Mouse (Mus musculus): ENCODE results near the gene Kirrel3.

GRCm38 (mm10) chr9:34476206-34476605 lies 9.5 kb upstream of the Kirrel3 start:
- no peak for TF ChIP-seq GATA1 (IDR thresholded peaks at IDR 0.05; ENCODE audit: low read length)
- no peak for TF ChIP-seq TAL1 (IDR thresholded peaks at IDR 0.05; ENCODE audit: low read length)
